Mouse (Mus musculus): ENCODE data around the gene Ppp1r11.

DNA sequence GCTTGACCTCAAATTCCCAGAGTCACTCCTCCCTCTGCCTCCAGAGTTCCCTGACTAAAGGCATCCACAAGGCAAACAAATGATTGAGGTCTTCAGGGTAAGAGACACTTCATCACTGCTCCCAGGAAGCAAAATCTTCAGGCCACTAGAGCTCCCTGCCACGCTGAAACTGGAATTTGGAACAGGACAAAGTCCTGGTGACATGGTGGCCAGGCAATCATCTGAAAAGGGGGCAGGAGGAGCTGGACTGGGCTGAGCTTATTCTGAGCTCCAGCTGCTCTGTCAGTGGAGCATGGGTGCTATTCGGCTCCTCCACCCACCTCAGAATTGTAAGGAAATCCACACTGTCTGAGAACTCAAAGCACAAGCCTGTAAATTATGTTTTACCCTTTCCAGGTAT is 39.5 kb downstream of the Ppp1r11 start:
- TF ChIP-seq POLR2A (IDR thresholded peaks at IDR 0.05; ENCODE audit: extremely low read depth, insufficient read depth, low read length) (no peak), CTCF (IDR thresholded peaks at IDR 0.05; ENCODE audit: extremely low read depth, insufficient read depth, low read length) (no peak)

Data from cortical plate, adult 2 months (tissue).